Mouse (Mus musculus): ENCODE results near the gene Igf2bp3.

The Igf2bp3 gene

GRCm38 (mm10) chr6:49214928-49215747 lies at the start of gene Igf2bp3:
TSS of gene Igf2bp3 (minus strand) at chr6:49214957.
- peak; percentile 90 for DNase-seq

- peak; percentile 83 for DNase-seq
Measured at GRCm38 (mm10) chr6:49264446-49264845, 49.7 kb upstream of the Igf2bp3 start.

GRCm38 (mm10) chr6:49263847-49264243 lies 49.1 kb upstream of the Igf2bp3 start, which contains the start of gene Tra2a:
TSS of gene Tra2a (minus strand) at chr6:49264033.
- DNase-seq: peak; percentile 100

- DNase-seq: no peak
Measured at GRCm38 (mm10) chr6:49263081-49263846, 48.5 kb upstream of the Igf2bp3 start.

GRCm38 (mm10) chr6:49262421-49262820 lies 47.7 kb upstream of the Igf2bp3 start:
- DNase-seq: peak; percentile 76

- DNase-seq: no peak
Measured at GRCm38 (mm10) chr6:49259711-49260110, 45.0 kb upstream of the Igf2bp3 start.

GRCm38 (mm10) chr6:49257880-49258279 lies 43.1 kb upstream of the Igf2bp3 start:
- peak; percentile 16 for DNase-seq

GRCm38 (mm10) chr6:49252207-49252606 lies 37.5 kb upstream of the Igf2bp3 start:
- DNase-seq: peak; percentile 9

- DNase-seq: peak; percentile 28
Measured at GRCm38 (mm10) chr6:49251199-49251598, 36.4 kb upstream of the Igf2bp3 start.

GRCm38 (mm10) chr6:49247246-49247645 lies 32.5 kb upstream of the Igf2bp3 start:
- DNase-seq: peak; percentile 62

GRCm38 (mm10) chr6:49242331-49242730 lies 27.6 kb upstream of the Igf2bp3 start:
- DNase-seq: peak; percentile 61

- peak; percentile 41 for DNase-seq
Measured at GRCm38 (mm10) chr6:49241562-49241961, 26.8 kb upstream of the Igf2bp3 start.

GRCm38 (mm10) chr6:49236331-49236730 lies 21.6 kb upstream of the Igf2bp3 start:
- peak; percentile 100 for DNase-seq

- DNase-seq: no peak
Measured at GRCm38 (mm10) chr6:49233356-49233755, 18.6 kb upstream of the Igf2bp3 start.

- DNase-seq: no peak
Measured at GRCm38 (mm10) chr6:49228126-49228679, 13.4 kb upstream of the Igf2bp3 start.

GRCm38 (mm10) chr6:49227184-49227735 lies 12.5 kb upstream of the Igf2bp3 start:
- DNase-seq: no peak

- peak; percentile 41 for DNase-seq
Measured at GRCm38 (mm10) chr6:49225728-49226123, 11.0 kb upstream of the Igf2bp3 start.

- peak; percentile 82 for DNase-seq
Measured at GRCm38 (mm10) chr6:49224923-49225727, 10.4 kb upstream of the Igf2bp3 start.

GRCm38 (mm10) chr6:49221906-49222305 lies 7.1 kb upstream of the Igf2bp3 start:
- peak; percentile 54 for DNase-seq

- peak; percentile 44 for DNase-seq
Measured at GRCm38 (mm10) chr6:49219920-49220604, 5.3 kb upstream of the Igf2bp3 start.

GRCm38 (mm10) chr6:49219001-49219560 lies 4.3 kb upstream of the Igf2bp3 start:
- no peak for DNase-seq
